Mouse (Mus musculus) adrenal gland, postnatal 4 days (tissue): ENCODE results near the gene Arhgdia. TPM values are rescaled to one million over a fixed set of nuclear protein-coding genes. Genes with fewer than 3 reads are reported as not detected.
"Not testable (repeated sequence)": the region's sequence is repeated elsewhere in the genome, so short reads cannot be mapped to it uniquely, and the experiment has no call there.

Experiments
- DNase-seq, 2 experiments: peaks; one replicate each; pipeline ENCODE4 v3.0.0; 2021 to 2022; ENCODE audit warnings: low spot score in 2 of 2, mixed read lengths in 2 of 2
- total RNA-seq, 2 experiments: library from RNA; stranded (reverse); gene quantifications; 2 replicates each; pipeline ENCODE4 v1.2.3; 2021

The Arhgdia gene
- total RNA-seq, 2 experiments from 2014 or later, result 321 to 354 TPM

GRCm38 (mm10) chr11:120579316-120580107 is 1.9 kb downstream of the Arhgdia start:
- peak in 1 of 2 experiments; percentile 54 for DNase-seq

GRCm38 (mm10) chr11:120578694-120579243 is 2.7 kb downstream of the Arhgdia start:
- no peak for DNase-seq

GRCm38 (mm10) chr11:120578024-120578693 is 3.3 kb downstream of the Arhgdia start:
- no peak for DNase-seq

- no peak for DNase-seq
These were observed 4.0 kb downstream of the Arhgdia start for GRCm38 (mm10) chr11:120577211-120578023.

- DNase-seq, result no peak
These were observed 5.0 kb downstream of the Arhgdia start for GRCm38 (mm10) chr11:120576365-120576981.

GRCm38 (mm10) chr11:120575940-120576339 is 5.5 kb downstream of the Arhgdia start:
- no peak for DNase-seq

GRCm38 (mm10) chr11:120575046-120575445 is 6.4 kb downstream of the Arhgdia start:
- no peak for DNase-seq

GRCm38 (mm10) chr11:120574278-120574600 is 7.2 kb downstream of the Arhgdia start:
- no peak for DNase-seq

GRCm38 (mm10) chr11:120573585-120574277 is 7.7 kb downstream of the Arhgdia start:
- DNase-seq, result no peak

GRCm38 (mm10) chr11:120572752-120573584 is 8.5 kb downstream of the Arhgdia start, which contains the start of gene P4hb:
P4hb (minus strand) TSS chr11:120573253.
- peak; percentile 99 to 100 for DNase-seq

- DNase-seq, result no peak
These were observed 9.0 kb downstream of the Arhgdia start for GRCm38 (mm10) chr11:120572417-120572751.

- no peak for DNase-seq
These were observed 9.5 kb downstream of the Arhgdia start for GRCm38 (mm10) chr11:120571754-120572416.

- DNase-seq, result no peak
These were observed 10.3 kb downstream of the Arhgdia start for GRCm38 (mm10) chr11:120571122-120571521.

- DNase-seq, result no peak
These were observed 13.1 kb downstream of the Arhgdia start for GRCm38 (mm10) chr11:120568324-120568723.

GRCm38 (mm10) chr11:120565114-120565513 is 16.3 kb downstream of the Arhgdia start:
- no peak for DNase-seq

GRCm38 (mm10) chr11:120562949-120563348 is 18.5 kb downstream of the Arhgdia start:
- DNase-seq, result no peak

- DNase-seq, result no peak
These were observed 20.3 kb downstream of the Arhgdia start for GRCm38 (mm10) chr11:120560952-120561728.

GRCm38 (mm10) chr11:120558843-120559242 is 22.6 kb downstream of the Arhgdia start:
- not testable (repeated sequence) for DNase-seq
